In the genomic region with DNA sequence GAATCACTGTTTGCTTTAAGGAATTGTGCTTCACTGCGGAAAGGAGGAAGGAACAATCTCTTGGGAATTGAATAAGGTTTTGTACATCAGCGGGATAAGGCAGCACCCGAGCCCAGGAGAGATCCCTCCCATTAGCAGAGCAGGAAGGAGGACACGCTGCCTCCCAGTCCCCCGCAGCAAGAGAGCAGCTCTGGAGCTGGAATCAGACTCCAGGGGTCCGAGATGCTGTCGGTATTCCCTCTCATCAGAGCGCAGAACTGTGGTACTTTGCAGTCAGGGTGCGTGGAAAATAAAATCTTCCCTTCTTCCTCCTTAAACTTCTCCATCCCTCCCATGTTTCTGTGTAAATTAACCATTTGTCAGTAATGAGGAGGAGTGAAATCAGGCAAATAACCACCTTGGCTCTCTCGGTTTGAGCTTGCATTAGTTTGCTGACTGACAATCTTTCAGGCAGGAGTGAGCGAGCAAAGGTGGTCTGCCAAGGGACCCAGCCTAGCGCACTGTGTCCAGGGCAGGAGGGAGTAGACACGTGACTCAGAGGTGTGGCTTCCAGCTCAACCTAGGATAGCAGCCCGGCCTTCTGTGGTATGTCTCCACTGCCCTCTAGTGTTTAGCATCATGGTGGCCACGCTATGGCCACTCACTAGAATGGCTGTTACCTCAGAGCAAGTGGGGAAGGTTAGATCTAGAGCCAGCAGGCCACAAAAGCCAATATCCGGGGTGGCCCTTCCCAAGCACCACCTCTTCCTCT, we compare ENCODE assay signal across 8 mouse cellular contexts. TPM values are rescaled to one million over a fixed set of nuclear protein-coding genes. Genes with fewer than 3 reads are reported as not detected.
A peak's percentile ranks its signal among the peaks of the same experiment; 100 is the strongest.
DNase-seq lines count a peak whose midpoint lies in the region; ATAC-seq and TF ChIP-seq lines count a peak whose summit lies in the region.

No protein-coding gene starts in this region.

- 11% methylated on average over 16 of the region's 16 CpGs for WGBS in intestine, postnatal 0 days
- WGBS in limb, embryonic 12.5 days: 5% methylated on average over 16 of the region's 16 CpGs
- 3% methylated on average over 16 of the region's 16 CpGs for WGBS in midbrain, embryonic 12.5 days
- WGBS in stomach, embryonic 14.5 days: 6% methylated on average over 16 of the region's 16 CpGs

- H3K36me3 ChIP-seq in intestine, postnatal 0 days (ENCODE audit: control insufficient read depth, insufficient read depth): no peaks in the 10 kb centered on the region; the same call in 1 of the 2 replicates
- H3K36me3 ChIP-seq in limb, embryonic 12.5 days: no peaks in the 10 kb centered on the region
- no peaks in the 10 kb centered on the region for H3K36me3 ChIP-seq in midbrain, embryonic 12.5 days
- H3K36me3 ChIP-seq in stomach, embryonic 14.5 days (ENCODE audit: control insufficient read depth, insufficient read depth, low read length): no peaks in the 10 kb centered on the region; the same call in 1 of the 2 replicates

- peak; percentile 98 for TF ChIP-seq CTCF in intestine, postnatal 0 days (IDR thresholded peaks at IDR 0.05; ENCODE audit: low read depth)

- H3K27me3 ChIP-seq in intestine, postnatal 0 days (replicated peaks; ENCODE audit: control insufficient read depth, insufficient read depth, low read length): no peaks in the 10 kb centered on the region
- no peaks in the 10 kb centered on the region; the same call in none of the 2 replicates for H3K27me3 ChIP-seq in limb, embryonic 12.5 days
- peaks cover 3% of the 10 kb centered on the region; the same call in 1 of the 2 replicates for H3K27me3 ChIP-seq in midbrain, embryonic 12.5 days
- H3K27me3 ChIP-seq in stomach, embryonic 14.5 days (ENCODE audit: control insufficient read depth, insufficient read depth, low read length): no peaks in the 10 kb centered on the region

- no peaks in the 10 kb centered on the region for H3K9me3 ChIP-seq in intestine, postnatal 0 days (ENCODE audit: control insufficient read depth)
- 0 out of 2 replicates have a peak, but pooled peaks cover 3% of the 10 kb centered on the region for H3K9me3 ChIP-seq in limb, embryonic 12.5 days
- H3K9me3 ChIP-seq in midbrain, embryonic 12.5 days: no peaks in the 10 kb centered on the region
- peaks cover 2% of the 10 kb centered on the region; the same call in 1 of the 2 replicates for H3K9me3 ChIP-seq in stomach, embryonic 14.5 days (ENCODE audit: control insufficient read depth, low read depth, low read length)

- peak; percentile 74 for DNase-seq in urinary bladder, postnatal 14 days (ENCODE audit: low spot score)
- DNase-seq in urinary bladder, postnatal 10 days (ENCODE audit: low spot score): no peak
- DNase-seq in embryo, embryonic 10.5 days (ENCODE audit: low spot score): peak; percentile 93
- peak; percentile 79 to 84 for DNase-seq in heart, adult 18-20 months

- peak overlapping the region; percentile 67 for H3K4me2 ChIP-seq in intestine, postnatal 0 days (replicated peaks; ENCODE audit: low read depth)
- H3K4me2 ChIP-seq in limb, embryonic 12.5 days: peak overlapping the region; percentile 57
- H3K4me2 ChIP-seq in midbrain, embryonic 12.5 days (replicated peaks): peak overlapping the region; percentile 62
- H3K4me2 ChIP-seq in stomach, embryonic 14.5 days (replicated peaks; ENCODE audit: low read depth, low read length): peak overlapping the region; percentile 69

- no peak overlapping the region for H3K27ac ChIP-seq in intestine, postnatal 0 days (ENCODE audit: low read depth, low read length)
- no peak overlapping the region for H3K27ac ChIP-seq in limb, embryonic 12.5 days
- no peak overlapping the region for H3K27ac ChIP-seq in midbrain, embryonic 12.5 days (replicated peaks)
- no peak overlapping the region for H3K27ac ChIP-seq in stomach, embryonic 14.5 days (ENCODE audit: low read length)

- H3K9ac ChIP-seq in intestine, postnatal 0 days (ENCODE audit: low read depth, low read length): no peak overlapping the region
- H3K9ac ChIP-seq in limb, embryonic 12.5 days (replicated peaks): peak overlapping the region; percentile 48; the same call in 1 of the 2 replicates
- H3K9ac ChIP-seq in midbrain, embryonic 12.5 days (replicated peaks): peak overlapping the region; percentile 40; the same call in 1 of the 2 replicates
- H3K9ac ChIP-seq in stomach, embryonic 14.5 days (replicated peaks; ENCODE audit: low read depth, low read length): peak overlapping the region; percentile 21; the same call in 1 of the 2 replicates

- H3K4me3 ChIP-seq in intestine, postnatal 0 days (ENCODE audit: low read depth, low read length): peak overlapping the region; percentile 26
- H3K4me3 ChIP-seq in limb, embryonic 12.5 days (replicated peaks): peak overlapping the region; percentile 31
- peak overlapping the region; percentile 29 for H3K4me3 ChIP-seq in midbrain, embryonic 12.5 days
- H3K4me3 ChIP-seq in stomach, embryonic 14.5 days (ENCODE audit: low read depth, low read length): peak overlapping the region; percentile 26

- peak; percentile 90 for ATAC-seq in intestine, postnatal 0 days
- peak; percentile 97 for ATAC-seq in limb, embryonic 12.5 days (ENCODE audit: insufficient number of reproducible peaks, insufficient read depth, low FRiP score, low TSS enrichment, low read depth)
- peak; percentile 98 for ATAC-seq in midbrain, embryonic 12.5 days (ENCODE audit: low FRiP score, low read depth)
- peak; percentile 98 for ATAC-seq in stomach, embryonic 14.5 days (ENCODE audit: insufficient number of reproducible peaks, insufficient read depth, low FRiP score, low read depth)

- no peaks in the 10 kb centered on the region for H3K4me1 ChIP-seq in intestine, postnatal 0 days (replicated peaks; ENCODE audit: control insufficient read depth, insufficient read depth, low read length)
- H3K4me1 ChIP-seq in limb, embryonic 12.5 days (replicated peaks): peaks cover 3% of the 10 kb centered on the region; the same call in 1 of the 2 replicates
- H3K4me1 ChIP-seq in midbrain, embryonic 12.5 days: peaks cover 4% of the 10 kb centered on the region; the same call in 1 of the 2 replicates
- H3K4me1 ChIP-seq in stomach, embryonic 14.5 days (ENCODE audit: control insufficient read depth, insufficient read depth, low read length): 0 out of 2 replicates have a peak, but pooled peaks cover 2% of the 10 kb centered on the region

RNA-seq across cellular contexts. Expression of gene Syt15, which starts 15.4 kb away (rescaled TPM):
- under 1 TPM; 0.35 to 0.67 TPM for total RNA-seq in heart, adult 18-20 months (2021)
- 1.0 and 1.2 TPM in 2 replicates for polyA plus RNA-seq in intestine, postnatal 0 days (2015; fragmentation: Nextera tagmentation; extraction: Ambion mirVana)
- polyA plus RNA-seq in limb, embryonic 12.5 days (2016; fragmentation: Nextera tagmentation; extraction: Ambion mirVana): 0.12 and 0.16 TPM in 2 replicates
- 0.46 and 0.52 TPM in 2 replicates for polyA plus RNA-seq in midbrain, embryonic 12.5 days (2016; fragmentation: Nextera tagmentation; extraction: Ambion mirVana)
- polyA plus RNA-seq in stomach, embryonic 14.5 days (2014; fragmentation: Nextera tagmentation; extraction: Ambion mirVana): 0.58 and 0.81 TPM in 2 replicates

RNA-seq across cellular contexts. Expression of gene Gprin2, which starts 33.4 kb away (rescaled TPM):
- total RNA-seq in heart, adult 18-20 months (2021): under 1 TPM; 0.13 to 0.25 TPM
- polyA plus RNA-seq in intestine, postnatal 0 days (2015; fragmentation: Nextera tagmentation; extraction: Ambion mirVana): 0.13 and 0.17 TPM in 2 replicates
- 1.7 and 2.4 TPM in 2 replicates for polyA plus RNA-seq in limb, embryonic 12.5 days (2016; fragmentation: Nextera tagmentation; extraction: Ambion mirVana)
- polyA plus RNA-seq in midbrain, embryonic 12.5 days (2016; fragmentation: Nextera tagmentation; extraction: Ambion mirVana): 3.1 and 3.5 TPM in 2 replicates
- 0.29 and 0.32 TPM in 2 replicates for polyA plus RNA-seq in stomach, embryonic 14.5 days (2014; fragmentation: Nextera tagmentation; extraction: Ambion mirVana)
